Mouse (Mus musculus) embryonic facial prominence, embryonic 15.5 days (tissue): Measurements from ENCODE around the gene Ess2. TPM values are rescaled to one million over a fixed set of nuclear protein-coding genes. Genes with fewer than 3 reads are reported as not detected.
A peak's percentile ranks its signal among the peaks of the same experiment; 100 is the strongest.

Experiments
- ATAC-seq: fragments of 200-750 bp; cut with Nextera tagmentation; 2 replicates; pipeline ENCODE4 v1.8.0; 2017; ENCODE audit warnings: low read depth, moderate TSS enrichment; ENCODE audit not compliant: insufficient number of reproducible peaks, low FRiP score, low TSS enrichment
- H3K27ac ChIP-seq: fragments of 300-500 bp; sonication (generic); replicated peaks from 2 replicates; pipeline ENCODE4 v1.5.1; 2015; ENCODE audit warnings: mild to moderate bottlenecking, inconsistent platforms
- H3K27me3 ChIP-seq: fragments of 300-500 bp; sonication (generic); 2 replicates; pipeline ENCODE4 v1.6.1; 2015; ENCODE audit warnings: inconsistent platforms
- H3K36me3 ChIP-seq: fragments of 300-500 bp; sonication (generic); 2 replicates; pipeline ENCODE4 v1.6.1; 2015; ENCODE audit warnings: mild to moderate bottlenecking, inconsistent platforms
- H3K4me1 ChIP-seq: fragments of 300-500 bp; sonication (generic); 2 replicates; pipeline ENCODE4 v1.6.1; 2015; ENCODE audit warnings: inconsistent platforms
- H3K4me2 ChIP-seq: fragments of 300-500 bp; sonication (generic); replicated peaks from 2 replicates; pipeline ENCODE4 v1.6.1; 2015; ENCODE audit warnings: mild to moderate bottlenecking, inconsistent platforms
- H3K4me3 ChIP-seq: fragments of 300-500 bp; sonication (generic); replicated peaks from 2 replicates; pipeline ENCODE4 v1.5.1; 2015; ENCODE audit warnings: mild to moderate bottlenecking, inconsistent platforms
- H3K9ac ChIP-seq: fragments of 300-500 bp; sonication (generic); 2 replicates; pipeline ENCODE4 v1.6.1; 2015; ENCODE audit warnings: inconsistent platforms
- H3K9me3 ChIP-seq: fragments of 300-500 bp; sonication (generic); replicated peaks from 2 replicates; pipeline ENCODE4 v1.6.1; 2016; ENCODE audit warnings: inconsistent platforms
- WGBS: fragments of 180-500 bp; shearing (Covaris S2); methylation state at CpG from one replicate; pipeline ENCODE4 v1.1.7; 2015; 5-methylcytosine and 5-hydroxymethylcytosine counted together
- polyA plus RNA-seq: library from polyadenylated mRNA; unstranded; fragments of >200 nt; fragmentation: Nextera tagmentation; extraction: Ambion mirVana; gene quantifications from 2 replicates; pipeline ENCODE4 v1.2.1, GENCODE M21; 2015

Gene Ess2
- polyA plus RNA-seq, 1 experiment from 2014 or later = 40.8 TPM

DNA sequence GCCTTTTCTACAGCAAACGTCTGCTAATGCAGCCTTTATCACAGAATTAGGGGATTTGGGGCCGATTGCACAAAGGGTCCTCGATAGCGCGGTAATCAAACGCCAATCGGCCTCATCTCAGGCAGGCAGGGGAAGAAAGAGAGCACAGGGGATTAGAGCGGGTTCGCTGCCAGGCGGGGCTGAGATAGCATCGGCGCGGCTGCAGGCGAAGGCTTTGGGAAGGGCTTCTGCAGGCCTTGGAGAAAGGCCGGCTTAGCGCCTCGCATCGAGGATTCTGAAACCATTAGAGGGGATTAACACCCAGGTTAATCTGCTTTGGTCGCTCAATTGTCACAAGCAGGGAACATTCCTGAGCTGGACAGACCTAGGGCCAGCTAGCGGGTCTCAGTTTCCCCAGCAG, 9.4 kb upstream of the Ess2 start:
- Histone ChIP-seq H3K27me3 (peaks cover 50% of the 10 kb centered on the region), H3K9me3 (no peaks in the 10 kb centered on the region), H3K36me3 (peaks cover 9% of the 10 kb centered on the region), H3K4me2 (peak overlapping the region; percentile 93), H3K4me1 (peaks cover 22% of the 10 kb centered on the region), H3K4me3 (peak overlapping the region; percentile 79; the same call in 1 of the 2 replicates), H3K27ac (no peak overlapping the region), H3K9ac (no peak overlapping the region)
- no peak for ATAC-seq
- WGBS = 12% methylated on average over 20 of the region's 20 CpGs

DNA sequence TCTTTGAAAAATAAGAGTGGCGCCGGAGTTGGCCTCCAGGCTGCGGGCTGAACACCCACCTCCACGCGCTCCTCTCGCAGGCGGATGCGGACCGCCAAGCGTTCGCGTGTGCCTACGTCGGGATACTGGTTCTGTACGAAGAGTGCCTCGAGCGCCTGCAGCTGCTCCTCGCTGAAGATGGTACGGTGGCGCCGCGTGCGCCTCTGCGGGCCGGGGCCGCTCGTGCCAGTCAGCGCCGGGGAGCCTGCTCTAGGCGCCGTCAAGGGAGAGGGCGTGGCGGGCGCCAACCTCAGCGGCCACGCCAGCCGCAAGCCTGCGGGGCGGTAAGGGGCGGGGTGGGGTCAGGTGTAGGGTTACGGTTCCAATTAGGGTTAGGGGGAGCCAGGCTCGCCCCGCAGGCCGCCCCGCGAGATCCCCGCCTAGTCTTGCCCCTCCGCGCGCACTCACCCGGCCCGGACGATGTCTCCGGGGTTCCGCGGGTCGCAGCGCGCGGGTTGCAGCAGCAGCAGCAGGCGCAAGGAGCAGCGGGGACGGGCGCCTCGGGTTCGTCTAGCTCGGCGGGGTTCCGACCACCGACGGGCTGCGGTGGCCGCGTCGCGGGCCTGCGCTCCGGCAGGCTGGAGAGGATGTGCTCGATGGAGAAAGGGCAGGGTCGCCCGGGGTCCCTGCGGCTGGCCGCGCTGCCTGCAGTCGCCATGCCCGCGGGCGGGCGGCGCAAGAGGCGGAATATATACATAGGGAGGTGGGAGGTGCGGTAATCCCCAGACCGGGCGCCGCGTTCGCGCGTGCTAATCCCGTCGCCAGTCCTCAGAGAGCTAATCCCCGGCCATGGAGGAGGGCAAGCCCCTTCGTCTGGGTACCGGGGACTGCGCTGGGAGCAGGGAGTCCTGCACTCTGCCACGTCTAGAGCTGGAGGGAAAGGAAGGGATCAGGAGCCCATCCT, 3.4 kb upstream of the Ess2 start, which contains the start of gene Gsc2:
Gene Gsc2, minus strand, starts transcription at position 753 of the 943 bp plus-strand sequence.
- ATAC-seq = no peak
- H3K36me3 ChIP-seq = no peaks in the 10 kb centered on the region
- no peaks in the 10 kb centered on the region for H3K9me3 ChIP-seq
- no peak within 1 kb of the TSS; the same call in 1 of the 2 replicates for H3K9ac ChIP-seq
- WGBS = under 1% methylated on average over 106 of the region's 106 CpGs
- peak within 1 kb of the TSS; percentile 79 for H3K4me2 ChIP-seq
- peaks cover 22% of the 10 kb centered on the region for H3K4me1 ChIP-seq
- H3K27ac ChIP-seq = no peak within 1 kb of the TSS
- peaks cover 75% of the 10 kb centered on the region for H3K27me3 ChIP-seq
- peak within 1 kb of the TSS; percentile 43 for H3K4me3 ChIP-seq

DNA sequence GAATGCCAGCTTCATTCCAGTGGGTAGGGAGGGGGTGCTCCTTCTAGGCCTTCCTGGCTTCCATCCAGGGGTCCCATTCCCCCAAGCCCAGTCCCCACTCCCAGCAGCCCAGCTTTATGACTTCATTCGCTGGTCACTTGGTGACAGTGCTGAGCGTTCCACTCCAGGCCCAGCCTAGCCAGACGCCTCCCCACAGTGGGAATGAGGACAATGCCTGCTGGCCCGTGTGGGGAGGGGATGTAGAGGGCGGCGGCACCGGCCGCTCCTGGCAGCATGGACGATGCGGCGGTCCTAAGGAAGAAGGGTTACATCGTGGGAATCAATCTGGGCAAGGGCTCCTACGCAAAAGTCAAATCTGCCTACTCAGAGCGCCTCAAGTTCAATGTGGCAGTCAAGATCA, 12.7 kb downstream of the Ess2 start, which contains the start of the genes Dgcr2 and Tssk2:
Gene Dgcr2, minus strand, starts transcription at position 101 of the 400 bp plus-strand sequence.
Gene Tssk2, plus strand, starts transcription at position 176 of the 400 bp plus-strand sequence.
- H3K4me1 ChIP-seq = no peaks in the 10 kb centered on the region
- peaks cover 50% of the 10 kb centered on the region for H3K36me3 ChIP-seq
- no peak within 1 kb of the TSS for H3K27ac ChIP-seq
- no peaks in the 10 kb centered on the region for H3K9me3 ChIP-seq
- H3K4me3 ChIP-seq = no peak within 1 kb of the TSS
- H3K9ac ChIP-seq = no peak within 1 kb of the TSS
- H3K4me2 ChIP-seq = no peak within 1 kb of the TSS
- 90% methylated on average over 14 of the region's 14 CpGs for WGBS
- no peaks in the 10 kb centered on the region for H3K27me3 ChIP-seq
- ATAC-seq = no peak

DNA sequence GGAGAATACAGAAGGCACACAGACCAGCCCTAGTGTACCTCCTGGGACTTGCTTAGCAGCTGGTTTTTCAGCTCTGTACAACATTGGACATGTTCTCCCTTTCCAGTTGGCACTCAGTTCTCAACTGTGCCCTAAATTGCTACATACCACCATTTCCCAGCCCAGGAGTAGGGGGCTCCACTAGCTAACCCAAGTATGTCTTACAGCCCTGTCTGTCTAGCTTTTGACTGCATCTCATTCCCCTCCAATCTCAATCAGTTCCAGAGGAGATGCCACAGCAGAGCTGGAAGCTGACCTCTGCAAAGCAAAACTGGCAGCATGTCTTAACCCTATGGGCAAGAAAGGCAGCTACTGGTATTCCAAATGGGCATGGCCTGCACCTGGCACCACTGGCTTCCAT, 15.1 kb downstream of the Ess2 start:
- Histone ChIP-seq H3K27ac (no peak overlapping the region), H3K4me3 (no peak overlapping the region), H3K9ac (no peak overlapping the region), H3K9me3 (no peaks in the 10 kb centered on the region), H3K27me3 (no peaks in the 10 kb centered on the region), H3K4me1 (peaks cover 11% of the 10 kb centered on the region), H3K36me3 (peaks cover 27% of the 10 kb centered on the region), H3K4me2 (no peak overlapping the region)
- no peak for ATAC-seq

DNA sequence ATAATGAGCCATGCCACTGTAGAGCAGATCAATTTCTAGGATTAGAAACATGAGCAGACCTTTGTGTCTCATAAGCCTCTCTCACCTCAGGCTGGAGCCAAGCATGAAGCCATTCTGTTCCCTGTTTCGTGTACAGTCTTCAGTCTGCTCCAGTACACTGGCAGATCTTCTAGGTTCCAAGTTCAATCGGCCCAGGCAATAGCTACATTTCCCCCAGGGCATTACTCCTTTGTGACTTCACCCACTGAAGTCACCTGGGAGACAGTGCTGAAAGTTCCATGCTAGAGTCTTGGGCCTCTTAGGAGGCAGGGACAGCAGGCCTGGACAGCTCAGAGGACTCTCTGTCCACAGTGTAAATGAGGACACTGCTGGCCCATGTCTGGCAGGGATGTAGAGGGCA, 17.2 kb downstream of the Ess2 start, which contains the start of gene Tssk1:
Gene Tssk1, plus strand, starts transcription at position 301 of the 400 bp plus-strand sequence.
- H3K27ac ChIP-seq = no peak within 1 kb of the TSS
- H3K9me3 ChIP-seq = no peaks in the 10 kb centered on the region
- peaks cover 24% of the 10 kb centered on the region for H3K4me1 ChIP-seq
- H3K27me3 ChIP-seq = no peaks in the 10 kb centered on the region
- 70% methylated on average over 2 of the region's 2 CpGs for WGBS
- H3K4me2 ChIP-seq = no peak within 1 kb of the TSS
- H3K9ac ChIP-seq = no peak within 1 kb of the TSS
- H3K4me3 ChIP-seq = no peak within 1 kb of the TSS
- no peak for ATAC-seq
- 0 out of 2 replicates have a peak, but pooled peaks cover 8% of the 10 kb centered on the region for H3K36me3 ChIP-seq

DNA sequence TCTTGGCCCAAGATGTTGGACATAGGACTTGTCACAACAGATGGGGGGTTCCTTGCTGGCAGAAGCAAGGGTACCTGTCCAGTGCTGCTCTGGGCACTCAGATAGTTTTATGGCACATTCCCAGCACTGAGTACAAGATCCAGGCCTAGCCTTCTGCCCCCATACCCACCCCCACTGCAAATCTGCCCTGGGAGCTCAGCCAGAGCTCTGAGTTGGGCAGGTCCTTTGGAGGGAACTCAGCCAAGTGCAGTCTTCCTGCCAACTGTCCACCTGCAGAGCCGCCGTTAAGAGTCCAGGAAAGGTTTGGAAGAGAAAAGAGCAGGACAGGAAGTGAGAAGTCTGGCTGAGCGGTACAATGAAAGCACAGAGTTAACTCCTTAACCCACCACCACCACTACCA, 18.5 kb downstream of the Ess2 start:
- Histone ChIP-seq H3K9ac (no peak overlapping the region), H3K4me1 (peaks cover 24% of the 10 kb centered on the region), H3K9me3 (no peaks in the 10 kb centered on the region), H3K36me3 (no peaks in the 10 kb centered on the region), H3K27me3 (no peaks in the 10 kb centered on the region), H3K27ac (no peak overlapping the region), H3K4me3 (no peak overlapping the region), H3K4me2 (no peak overlapping the region)
- no peak for ATAC-seq
- 73% methylated on average over 3 of the region's 3 CpGs for WGBS

DNA sequence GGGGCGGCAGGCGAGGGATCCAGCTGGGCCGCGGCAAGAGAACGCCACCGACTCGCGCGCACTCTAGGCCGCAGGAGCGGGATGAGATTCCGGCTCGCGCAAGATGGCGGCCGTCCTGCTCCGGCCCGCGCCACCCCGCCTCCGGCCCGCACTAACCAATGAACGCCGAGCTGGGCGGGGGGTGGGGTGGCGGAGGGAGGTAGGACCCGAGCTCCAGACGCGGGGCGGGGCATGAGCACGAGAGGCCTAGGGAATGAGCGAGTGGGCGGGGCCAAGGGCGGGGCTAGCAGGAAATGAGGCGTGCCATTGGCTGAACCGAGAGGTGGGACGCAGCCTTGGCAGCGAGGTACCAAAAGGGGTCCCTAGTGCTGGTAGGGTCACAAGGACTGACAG, 19.6 kb downstream of the Ess2 start, which contains the start of gene Gm20518:
Gene Gm20518, minus strand, starts transcription at position 105 of the 393 bp plus-strand sequence.
- Histone ChIP-seq H3K4me2 (peak within 1 kb of the TSS; percentile 72), H3K27me3 (no peaks in the 10 kb centered on the region), H3K36me3 (no peaks in the 10 kb centered on the region), H3K27ac (peak within 1 kb of the TSS; percentile 95), H3K9ac (peak within 1 kb of the TSS; percentile 94), H3K4me3 (peak within 1 kb of the TSS; percentile 88), H3K9me3 (no peaks in the 10 kb centered on the region), H3K4me1 (peaks cover 24% of the 10 kb centered on the region)
- peak; percentile 97 for ATAC-seq
- 0% methylated on average over 38 of the region's 38 CpGs for WGBS

DNA sequence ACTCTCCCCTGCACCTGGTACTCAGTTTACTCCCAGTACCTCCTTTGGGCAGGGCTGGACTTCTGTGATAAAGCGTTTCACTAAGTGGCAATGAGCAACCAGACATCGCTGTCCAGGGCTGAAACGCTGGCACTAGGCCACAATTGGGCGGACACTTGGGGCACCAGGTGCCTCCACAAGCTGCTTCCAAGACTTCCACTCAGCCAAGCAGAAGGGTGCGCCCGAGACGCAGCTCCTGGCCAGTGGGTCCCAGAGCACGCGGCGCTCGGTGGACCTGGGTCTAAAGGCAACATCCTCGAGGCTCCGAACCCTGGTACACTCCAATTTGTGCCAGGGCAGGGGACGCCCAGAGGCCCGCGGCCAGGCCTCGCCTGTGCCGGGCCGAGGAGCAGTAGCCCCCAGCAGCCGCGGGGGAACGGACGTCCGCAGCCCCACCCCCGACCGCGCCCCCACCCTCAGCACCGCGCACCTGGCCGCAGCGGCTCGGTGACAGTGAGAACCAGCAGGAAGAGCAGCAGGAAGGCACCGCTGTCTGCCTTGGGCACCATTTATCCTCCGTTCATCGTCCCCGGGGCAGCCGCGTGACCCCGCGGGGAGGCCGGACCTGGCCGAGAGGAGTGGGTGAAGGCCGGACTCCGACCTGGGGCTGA, 20.1 kb downstream of the Ess2 start:
- Histone ChIP-seq H3K36me3 (no peaks in the 10 kb centered on the region), H3K27me3 (no peaks in the 10 kb centered on the region), H3K9ac (peak overlapping the region; percentile 94), H3K4me2 (peak overlapping the region; percentile 72), H3K9me3 (no peaks in the 10 kb centered on the region), H3K4me1 (peaks cover 24% of the 10 kb centered on the region), H3K4me3 (peak overlapping the region; percentile 88), H3K27ac (peak overlapping the region; percentile 95)
- peak; percentile 53 for ATAC-seq
- WGBS = under 1% methylated on average over 41 of the region's 44 CpGs

DNA sequence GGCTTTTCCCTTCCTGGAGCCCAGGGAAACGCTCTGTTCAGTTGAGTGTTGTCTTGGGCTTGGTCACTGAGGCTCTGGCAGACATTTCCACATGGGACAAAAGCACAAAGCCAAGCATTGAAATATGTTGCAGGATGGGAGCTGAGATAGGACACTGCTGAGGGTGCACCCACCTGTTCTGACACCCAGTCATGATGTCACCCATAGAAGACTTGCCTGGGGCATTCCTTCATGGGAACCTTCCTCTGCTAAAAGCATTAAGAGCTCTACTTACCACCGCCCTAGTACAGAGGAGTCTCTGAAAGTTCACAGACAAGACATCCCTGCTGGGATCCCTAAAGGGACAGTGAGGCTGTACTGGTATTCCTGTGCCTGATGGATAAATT, 20.8 kb downstream of the Ess2 start:
- Histone ChIP-seq H3K4me1 (peaks cover 24% of the 10 kb centered on the region), H3K27ac (peak overlapping the region; percentile 95; the same call in 1 of the 2 replicates), H3K9me3 (no peaks in the 10 kb centered on the region), H3K9ac (peak overlapping the region; percentile 94), H3K4me2 (peak overlapping the region; percentile 72), H3K27me3 (no peaks in the 10 kb centered on the region), H3K4me3 (peak overlapping the region; percentile 88), H3K36me3 (no peaks in the 10 kb centered on the region)
- ATAC-seq = no peak
- WGBS = 31% methylated on average over 2 of the region's 2 CpGs

DNA sequence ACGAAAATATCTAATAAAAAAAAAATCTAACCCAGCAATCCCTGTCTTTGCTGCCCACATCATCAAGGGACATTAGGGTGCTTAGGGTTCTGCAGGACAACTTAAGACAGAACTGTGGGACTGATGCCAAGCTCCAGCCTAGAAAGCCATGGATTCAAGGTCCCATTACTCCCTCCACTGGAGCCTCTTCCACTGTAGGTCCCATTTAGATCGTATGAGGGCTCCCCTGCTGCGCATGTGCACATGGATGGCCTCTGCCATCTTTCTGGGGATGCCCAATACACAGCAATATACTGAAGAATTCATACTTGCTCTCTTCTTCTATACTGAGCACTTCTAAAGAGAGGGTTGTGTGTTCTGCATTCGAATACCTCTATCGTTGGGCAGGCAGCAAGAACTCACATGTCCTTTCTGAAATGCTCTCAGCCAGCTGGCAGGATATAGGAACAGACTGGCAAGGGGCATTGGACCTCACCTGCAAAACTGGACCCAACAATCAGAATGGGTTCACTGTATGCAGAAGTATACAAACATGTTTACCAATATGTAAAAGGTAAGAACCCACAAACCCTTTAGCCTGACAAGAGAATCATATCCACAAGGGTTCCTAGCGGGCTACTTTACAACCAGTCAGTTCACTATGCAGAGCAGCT, 21.3 kb downstream of the Ess2 start:
- Histone ChIP-seq H3K9ac (no peak overlapping the region), H3K36me3 (no peaks in the 10 kb centered on the region), H3K4me2 (peak overlapping the region; percentile 72), H3K4me3 (peak overlapping the region; percentile 88), H3K27me3 (no peaks in the 10 kb centered on the region), H3K27ac (no peak overlapping the region), H3K9me3 (no peaks in the 10 kb centered on the region), H3K4me1 (peaks cover 24% of the 10 kb centered on the region)
- 81% methylated on average over 6 of the region's 6 CpGs for WGBS
- ATAC-seq = no peak

DNA sequence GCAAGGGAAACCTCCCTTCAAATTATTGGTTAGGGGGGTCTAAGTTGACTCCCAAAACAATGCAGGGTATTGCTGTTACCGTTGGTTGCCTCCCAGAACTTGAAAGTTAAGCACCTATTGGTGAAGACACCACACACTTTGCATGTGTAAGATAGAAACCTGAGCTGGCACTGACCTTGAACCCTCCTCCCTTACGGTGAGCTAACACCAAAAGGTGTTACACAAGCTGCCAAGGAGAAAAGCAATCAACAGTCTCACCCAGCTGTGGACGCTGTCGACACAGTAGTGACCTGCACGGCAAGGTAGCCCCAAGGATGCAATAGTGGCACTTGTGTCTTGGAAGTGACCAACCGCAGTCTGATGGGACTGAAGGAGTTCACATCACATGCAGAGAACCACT, 27.0 kb downstream of the Ess2 start:
- H3K4me2 ChIP-seq = no peak overlapping the region
- no peak overlapping the region for H3K27ac ChIP-seq
- no peak overlapping the region for H3K9ac ChIP-seq
- H3K27me3 ChIP-seq = no peaks in the 10 kb centered on the region
- peaks cover 14% of the 10 kb centered on the region for H3K4me1 ChIP-seq
- WGBS = 87% methylated on average over 6 of the region's 6 CpGs
- H3K9me3 ChIP-seq = no peaks in the 10 kb centered on the region
- ATAC-seq = no peak
- no peak overlapping the region for H3K4me3 ChIP-seq
- no peaks in the 10 kb centered on the region; the same call in 1 of the 2 replicates for H3K36me3 ChIP-seq
